Mouse (Mus musculus): Measurements from ENCODE around the gene Vwa7.

Gene Vwa7

DNA sequence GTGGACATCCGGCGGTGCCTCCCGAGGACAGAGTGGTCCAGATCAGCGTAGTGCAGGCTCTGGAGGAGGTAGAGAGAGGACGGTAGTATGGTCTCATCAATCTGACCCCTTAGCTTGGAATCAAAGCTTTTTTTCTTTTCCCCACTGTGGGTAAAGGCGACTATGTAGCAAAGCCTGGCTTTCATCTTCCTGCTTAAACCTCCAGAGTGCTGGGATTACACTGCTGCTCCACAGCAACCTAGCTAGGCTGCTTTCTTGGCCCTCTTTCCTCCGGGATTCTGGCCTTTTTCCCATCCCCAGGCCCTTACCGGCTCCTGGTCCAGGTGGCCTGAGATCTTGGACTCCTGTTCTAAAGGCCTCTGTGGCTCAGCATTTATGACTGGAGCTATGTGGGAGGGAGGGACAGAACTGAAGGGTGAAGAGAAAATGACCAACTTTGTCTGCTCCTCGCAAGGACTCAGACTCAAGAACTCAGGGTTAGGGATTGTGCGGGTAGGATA is 48.0 kb downstream of the Vwa7 start:
- DNase-seq (ENCODE audit: low spot score in 2 of 2) = no peak

DNA sequence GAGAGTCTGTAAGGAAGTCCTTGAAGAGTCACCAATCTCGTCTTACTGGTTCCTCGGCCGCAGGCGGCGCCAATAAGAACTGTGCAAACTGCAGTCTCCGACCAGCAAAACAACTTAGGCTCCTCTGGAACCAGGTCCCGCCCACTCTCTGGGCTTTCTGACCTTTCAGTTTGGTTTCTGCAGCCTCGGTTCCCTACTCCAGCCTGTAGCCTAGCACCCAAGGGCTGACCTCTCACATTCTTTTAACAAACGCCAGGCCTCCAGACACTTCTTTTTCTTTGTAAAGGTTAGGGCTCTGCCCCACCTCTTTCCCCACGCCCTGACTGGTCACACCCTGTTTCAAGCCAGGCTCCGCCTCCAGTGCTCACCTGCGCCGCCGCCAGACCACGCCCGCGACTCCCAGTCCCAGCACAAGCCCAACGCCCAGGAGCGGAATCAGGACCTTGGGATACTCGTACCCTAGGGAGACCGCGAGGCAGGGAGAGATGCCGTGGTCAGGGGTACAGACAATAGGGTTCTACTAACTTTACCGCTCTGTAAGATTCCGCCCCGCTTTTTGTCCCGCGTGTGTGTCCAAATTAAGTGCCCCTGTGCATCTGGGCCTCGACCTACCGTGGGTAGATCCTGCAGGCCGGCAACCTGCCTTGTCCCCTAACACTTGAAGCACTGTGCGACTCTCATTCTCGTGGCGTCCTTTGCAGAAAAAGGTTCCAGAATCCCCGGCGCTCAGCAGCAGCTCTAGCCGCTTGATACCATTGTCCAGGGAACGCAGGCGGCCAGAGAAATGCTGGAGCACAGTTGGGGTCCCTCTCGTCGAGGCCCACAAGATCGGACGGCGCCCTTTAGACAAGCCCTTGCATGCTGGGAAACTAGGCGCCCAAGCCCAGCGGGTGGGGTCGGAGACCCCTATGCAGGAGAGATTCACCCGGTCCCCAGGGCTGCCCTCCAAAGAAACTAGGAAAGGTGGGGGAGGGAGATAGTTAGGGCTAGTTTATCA is 48.9 kb downstream of the Vwa7 start, which contains the start of gene Ly6g6c:
TSS of gene Ly6g6c (plus strand) at position 438 of the 997 bp plus-strand sequence.
- DNase-seq (ENCODE audit: low spot score in 2 of 2) = no peak

DNA sequence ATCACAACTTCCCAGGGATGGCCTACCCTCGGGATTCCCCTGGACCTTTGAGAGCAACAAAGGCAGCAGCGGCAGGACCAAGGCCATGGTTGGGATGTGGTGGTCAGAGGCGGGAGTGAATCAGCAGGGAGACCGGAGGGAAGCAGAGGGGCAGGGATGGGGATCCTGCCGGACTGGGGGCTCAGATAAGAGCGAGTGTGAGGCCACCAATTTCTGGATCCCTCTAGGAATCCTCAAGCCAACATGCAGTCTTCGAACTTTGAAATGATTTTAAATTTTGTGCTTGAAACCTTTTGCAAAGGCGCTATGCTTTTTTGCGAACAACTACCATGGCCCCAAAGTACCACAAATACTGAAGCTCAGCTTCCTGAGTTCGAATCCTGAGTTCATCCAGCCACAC is 49.7 kb downstream of the Vwa7 start, which contains the start of gene Mpig6b:
TSS of gene Mpig6b (minus strand) at position 101 of the 400 bp plus-strand sequence.
- DNase-seq (ENCODE audit: low spot score in 2 of 2) = no peak

DNA sequence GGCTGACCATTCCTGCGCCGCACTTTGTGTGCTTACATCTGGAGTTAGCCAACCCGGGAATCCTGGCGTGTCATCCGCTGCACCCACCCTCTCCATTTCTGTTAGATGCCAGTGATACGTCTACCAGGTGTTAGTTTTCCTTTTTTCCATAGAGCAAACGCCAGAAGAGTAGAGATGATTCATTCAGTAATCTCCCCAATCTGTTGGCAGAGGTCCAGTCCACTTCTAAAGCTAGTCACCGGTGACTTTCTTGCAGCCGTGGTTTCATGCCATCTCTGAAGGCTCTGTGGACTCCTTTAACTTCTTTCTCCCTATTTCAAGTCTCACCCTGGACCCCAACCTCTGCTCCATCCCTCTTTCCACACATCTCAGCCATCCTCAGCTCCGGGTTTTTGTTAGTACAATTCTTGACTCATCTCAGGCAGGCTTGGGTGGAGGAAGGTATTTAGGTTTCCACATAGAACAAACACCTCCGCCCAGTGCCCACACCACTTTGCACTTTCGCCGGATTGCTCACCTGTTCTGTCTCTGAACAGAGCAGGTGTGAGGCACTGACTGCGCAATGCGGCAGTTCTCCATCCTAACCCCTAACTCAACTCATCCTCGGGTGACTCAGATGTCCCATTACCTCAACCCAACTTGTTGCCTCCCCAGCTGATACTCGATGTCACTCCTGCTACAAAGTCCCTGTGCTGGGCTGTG is 52.0 kb downstream of the Vwa7 start:
- no peak for DNase-seq (ENCODE audit: low spot score in 2 of 2)

DNA sequence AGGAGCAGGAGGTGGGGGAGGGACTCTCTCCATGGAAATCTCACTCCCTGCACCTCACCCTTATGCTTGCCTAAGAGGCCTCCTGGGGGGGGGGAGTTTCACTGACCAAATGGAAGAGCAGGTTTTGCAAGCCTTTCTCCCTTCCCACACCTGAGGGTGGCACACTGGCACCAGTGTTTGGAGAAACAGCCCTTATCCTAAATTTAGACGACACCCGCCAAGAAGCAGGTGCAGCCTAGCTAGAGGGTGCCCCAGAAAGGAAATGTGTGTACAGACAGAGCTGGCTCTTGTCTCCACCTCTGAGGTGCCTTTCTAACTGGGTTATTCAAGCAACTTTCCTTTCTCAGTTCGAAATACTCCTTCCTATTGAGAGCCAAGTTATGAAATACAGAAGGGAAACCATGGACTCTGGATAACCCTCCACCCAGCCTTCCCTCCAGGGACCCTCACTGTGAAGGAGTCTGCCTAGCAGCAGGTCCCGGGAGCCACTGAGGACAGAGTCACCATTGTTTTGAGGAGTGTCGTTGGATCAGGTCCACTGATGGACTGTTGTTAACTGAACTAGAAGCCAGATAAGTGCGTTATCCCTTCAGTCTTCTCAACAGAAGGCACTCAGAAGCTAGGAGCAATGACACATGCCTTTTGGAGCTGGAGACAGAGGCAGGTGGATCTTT is 54.3 kb downstream of the Vwa7 start:
- no peak for DNase-seq (ENCODE audit: low spot score in 2 of 2)

DNA sequence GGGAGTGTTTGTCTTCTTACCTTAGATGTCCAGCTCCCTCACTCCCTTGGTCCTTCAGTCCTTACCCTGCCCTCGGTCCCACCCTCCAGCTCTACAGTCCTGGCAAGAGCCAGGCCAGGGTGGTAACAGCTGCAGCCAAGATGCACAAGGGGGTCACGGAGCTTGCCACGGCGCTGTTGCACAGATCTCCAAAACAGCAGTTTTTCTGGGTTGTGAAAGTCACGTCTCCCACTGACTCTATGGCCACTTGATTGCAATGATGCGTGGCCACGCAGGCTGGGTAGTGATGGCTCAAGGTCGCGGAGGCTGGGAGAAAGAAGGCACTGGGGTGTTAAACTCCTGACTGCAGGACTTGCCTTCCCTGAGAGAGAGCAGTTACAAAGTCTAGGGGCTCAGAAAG is 55.1 kb downstream of the Vwa7 start:
- no peak for DNase-seq (ENCODE audit: low spot score in 2 of 2)

DNA sequence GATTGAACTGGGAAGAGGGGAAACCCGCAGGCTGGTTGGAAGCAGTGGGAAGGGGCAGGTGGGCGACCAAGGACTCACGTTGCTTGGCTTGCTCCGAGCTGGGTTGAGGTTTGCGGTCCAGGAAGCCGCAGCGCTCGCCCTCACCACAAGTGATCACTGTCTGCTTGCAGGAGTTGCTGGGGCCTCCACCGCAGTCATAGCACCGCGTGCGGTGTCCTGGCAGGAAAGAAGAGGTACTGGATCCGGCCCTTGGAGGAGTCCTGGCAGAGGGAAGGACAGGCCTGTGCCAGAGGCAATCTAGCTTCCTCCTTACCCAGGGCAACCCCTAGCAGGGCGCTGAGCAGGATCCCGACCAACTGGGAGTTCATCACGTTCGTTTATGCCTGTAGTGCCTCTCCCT is 57.7 kb downstream of the Vwa7 start:
- DNase-seq (ENCODE audit: low spot score in 2 of 2) = no peak
